In the genomic region with DNA sequence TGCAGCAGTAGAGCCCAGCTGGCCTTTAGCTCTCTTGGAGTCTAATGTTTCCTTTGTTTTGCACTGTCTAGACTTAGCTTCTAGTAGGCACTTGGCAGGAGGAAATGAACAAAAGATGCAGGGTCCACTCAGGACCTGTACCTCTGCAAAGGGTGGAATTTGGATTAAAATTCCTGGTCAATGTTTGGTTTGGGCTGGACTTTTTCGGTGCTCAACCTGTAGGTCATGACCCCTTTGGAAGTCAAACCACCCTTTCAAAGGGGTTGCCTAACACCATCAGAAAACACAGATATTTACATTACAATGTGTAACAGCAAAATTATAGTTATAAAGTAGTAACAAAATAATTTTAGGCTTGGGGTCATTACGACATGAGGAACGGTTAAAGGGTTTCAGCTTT, we compare ENCODE assay signal across 15 mouse cellular contexts. TPM values are rescaled to one million over a fixed set of nuclear protein-coding genes. Genes with fewer than 3 reads are reported as not detected.
DNase-seq lines count a peak whose midpoint lies in the region; ATAC-seq and TF ChIP-seq lines count a peak whose summit lies in the region.
"Had no signal": no experiment of that assay in that cellular context is flagged by ENCODE, and none has a peak within 500 bp of the region (broad histone marks: within the 10 kb centered on the region; RNA-seq: fewer than 3 reads in every experiment).

No protein-coding gene starts in this region.

- WGBS in heart, embryonic 15.5 days = 81% methylated on average over 3 of the region's 3 CpGs
- 66% methylated on average over 3 of the region's 3 CpGs for WGBS in embryonic facial prominence, embryonic 10.5 days
- WGBS in limb, embryonic 14.5 days = 61% methylated on average over 3 of the region's 3 CpGs

- H3K36me3 ChIP-seq in heart, embryonic 15.5 days = no peaks in the 10 kb centered on the region
- H3K36me3 ChIP-seq in embryonic facial prominence, embryonic 10.5 days (replicated peaks) = no peaks in the 10 kb centered on the region
- no peaks in the 10 kb centered on the region for H3K36me3 ChIP-seq in limb, embryonic 14.5 days (ENCODE audit: control insufficient read depth, insufficient read depth, low read length)
- H3K36me3 ChIP-seq: lung, embryonic 15.5 days; stomach, embryonic 15.5 days had no signal

- no peaks in the 10 kb centered on the region for H3K9me3 ChIP-seq in heart, embryonic 15.5 days (replicated peaks)
- no peaks in the 10 kb centered on the region for H3K9me3 ChIP-seq in embryonic facial prominence, embryonic 10.5 days
- no peaks in the 10 kb centered on the region for H3K9me3 ChIP-seq in limb, embryonic 14.5 days (ENCODE audit: control insufficient read depth, low read length)
- H3K9me3 ChIP-seq: lung, embryonic 15.5 days; stomach, embryonic 15.5 days had no signal

- H3K27me3 ChIP-seq in heart, embryonic 15.5 days = no peaks in the 10 kb centered on the region
- no peaks in the 10 kb centered on the region for H3K27me3 ChIP-seq in embryonic facial prominence, embryonic 10.5 days (replicated peaks; ENCODE audit: low read depth, poor library complexity, severe bottlenecking)
- no peaks in the 10 kb centered on the region for H3K27me3 ChIP-seq in limb, embryonic 14.5 days (ENCODE audit: control insufficient read depth, insufficient read depth, low read length)
- H3K27me3 ChIP-seq: lung, embryonic 15.5 days; stomach, embryonic 15.5 days had no signal

- H3K9ac ChIP-seq in heart, embryonic 15.5 days = no peak overlapping the region
- no peak overlapping the region for H3K9ac ChIP-seq in limb, embryonic 14.5 days (ENCODE audit: low read depth, low read length, severe bottlenecking)
- H3K9ac ChIP-seq: lung, embryonic 15.5 days; stomach, embryonic 15.5 days had no signal

- H3K27ac ChIP-seq in heart, embryonic 15.5 days = peak overlapping the region; percentile 86
- H3K27ac ChIP-seq in embryonic facial prominence, embryonic 10.5 days (replicated peaks) = peak overlapping the region; percentile 88
- peak overlapping the region; percentile 76 for H3K27ac ChIP-seq in limb, embryonic 14.5 days (replicated peaks; ENCODE audit: low read depth, low read length)
- H3K27ac ChIP-seq: lung, embryonic 15.5 days had no signal

- H3K4me2 ChIP-seq in heart, embryonic 15.5 days = no peak overlapping the region
- no peak overlapping the region for H3K4me2 ChIP-seq in limb, embryonic 14.5 days (replicated peaks; ENCODE audit: low read depth, low read length, severe bottlenecking)
- H3K4me2 ChIP-seq: lung, embryonic 15.5 days; stomach, embryonic 15.5 days had no signal

- no peak overlapping the region for H3K4me3 ChIP-seq in heart, embryonic 15.5 days
- H3K4me3 ChIP-seq in embryonic facial prominence, embryonic 10.5 days = no peak overlapping the region
- no peak overlapping the region for H3K4me3 ChIP-seq in limb, embryonic 14.5 days (replicated peaks; ENCODE audit: low read length)
- H3K4me3 ChIP-seq: lung, embryonic 15.5 days; stomach, embryonic 15.5 days had no signal

- intact Hi-C loops in heart, postnatal 10 days (cut with DNase I) = no loop called here

- H3K4me1 ChIP-seq in heart, embryonic 15.5 days (replicated peaks) = peaks cover 58% of the 10 kb centered on the region
- H3K4me1 ChIP-seq in embryonic facial prominence, embryonic 10.5 days = peaks cover 70% of the 10 kb centered on the region
- peaks cover 49% of the 10 kb centered on the region for H3K4me1 ChIP-seq in limb, embryonic 14.5 days (ENCODE audit: control insufficient read depth, insufficient read depth, low read length)

- DNase-seq in heart, postnatal 10 days = no peak
- peak; percentile 12 for DNase-seq in 3T3-L1 (ENCODE audit: low read depth, low spot score)
- no peak for DNase-seq in embryonic facial prominence, embryonic 10.5 days (ENCODE audit: low spot score)
- no peak for DNase-seq in limb, embryonic 14.5 days (ENCODE audit: low spot score)
- DNase-seq in thymus, postnatal 0 days (ENCODE audit: low spot score) = no peak
- DNase-seq in thymus, postnatal 25 days = no peak
- DNase-seq: adrenal gland, postnatal 25 days; cerebellum, adult 11 months; layer of hippocampus, postnatal 36 days had no signal

- ATAC-seq in heart, embryonic 15.5 days (replicated peaks; ENCODE audit: insufficient number of reproducible peaks, insufficient read depth, low FRiP score, low read depth) = no peak
- no peak for ATAC-seq in limb, embryonic 14.5 days (ENCODE audit: low FRiP score, low read depth)
- ATAC-seq: forebrain, embryonic 16.5 days had no signal

- no peak for TF ChIP-seq POLR2A in limb, embryonic 14.5 days (IDR thresholded peaks at IDR 0.05; ENCODE audit: borderline replicate concordance, extremely low read depth, insufficient read depth, insufficient read length)

RNA-seq across cellular contexts. Expression of gene Coa7, which starts 21.1 kb away (rescaled TPM):
- polyA plus RNA-seq in heart, embryonic 15.5 days (2015; fragmentation: Nextera tagmentation; extraction: Ambion mirVana) = 41.2 and 48.0 TPM in 2 replicates
- total RNA-seq in heart, postnatal 10 days (2021) = 10 to 100 TPM; 45.8 to 48.5 TPM
- 70.4 and 78.9 TPM in 2 replicates for polyA plus RNA-seq in embryonic facial prominence, embryonic 10.5 days (2016; fragmentation: Nextera tagmentation; extraction: Ambion mirVana)
- polyA plus RNA-seq in limb, embryonic 14.5 days (2012; rRNA removed) = 12.2 and 17.1 TPM in 2 replicates
- polyA plus RNA-seq in limb, embryonic 14.5 days (2014; fragmentation: Nextera tagmentation; extraction: Ambion mirVana) = 39.0 and 44.4 TPM in 2 replicates
- polyA plus RNA-seq in thymus, postnatal 0 days (2015; fragmentation: Nextera tagmentation; extraction: Ambion mirVana) = 49.4 and 50.9 TPM in 2 replicates

RNA-seq across cellular contexts. Expression of gene Shisal2a, which starts 34.1 kb away (rescaled TPM):
- 1.2 and 1.3 TPM in 2 replicates for polyA plus RNA-seq in heart, embryonic 15.5 days (2015; fragmentation: Nextera tagmentation; extraction: Ambion mirVana)
- not detected for total RNA-seq in heart, postnatal 10 days (2021)
- 4.0 and 5.6 TPM in 2 replicates for polyA plus RNA-seq in embryonic facial prominence, embryonic 10.5 days (2016; fragmentation: Nextera tagmentation; extraction: Ambion mirVana)
- polyA plus RNA-seq in limb, embryonic 14.5 days (2012; rRNA removed) = 5.7 and 8.8 TPM in 2 replicates
- 4.2 and 5.4 TPM in 2 replicates for polyA plus RNA-seq in limb, embryonic 14.5 days (2014; fragmentation: Nextera tagmentation; extraction: Ambion mirVana)
- polyA plus RNA-seq in thymus, postnatal 0 days (2015; fragmentation: Nextera tagmentation; extraction: Ambion mirVana) = not detected in 2 replicates
- total RNA-seq: hematopoietic stem cell, adult 5-6 weeks; layer of hippocampus, postnatal 36 days; megakaryocyte-erythroid progenitor cell, adult 5-6 weeks had no signal

RNA-seq across cellular contexts. Expression of gene Zyg11b, which starts 48.2 kb away (rescaled TPM):
- 6.7 and 8.3 TPM in 2 replicates for polyA plus RNA-seq in heart, embryonic 15.5 days (2015; fragmentation: Nextera tagmentation; extraction: Ambion mirVana)
- total RNA-seq in heart, postnatal 10 days (2021) = 10 to 100 TPM; 36.5 to 37.5 TPM
- 14.7 and 15.4 TPM in 2 replicates for polyA plus RNA-seq in embryonic facial prominence, embryonic 10.5 days (2016; fragmentation: Nextera tagmentation; extraction: Ambion mirVana)
- polyA plus RNA-seq in limb, embryonic 14.5 days (2012; rRNA removed) = 14.6 and 14.9 TPM in 2 replicates
- 14.7 and 15.4 TPM in 2 replicates for polyA plus RNA-seq in limb, embryonic 14.5 days (2014; fragmentation: Nextera tagmentation; extraction: Ambion mirVana)
- polyA plus RNA-seq in thymus, postnatal 0 days (2015; fragmentation: Nextera tagmentation; extraction: Ambion mirVana) = 8.0 and 9.5 TPM in 2 replicates

RNA-seq across cellular contexts. Expression of gene Gpx7, which starts 57.7 kb away (rescaled TPM):
- 60.4 and 60.6 TPM in 2 replicates for polyA plus RNA-seq in heart, embryonic 15.5 days (2015; fragmentation: Nextera tagmentation; extraction: Ambion mirVana)
- total RNA-seq in heart, postnatal 10 days (2021) = 10 to 100 TPM; 22.3 to 22.6 TPM
- 39.7 and 40.1 TPM in 2 replicates for polyA plus RNA-seq in embryonic facial prominence, embryonic 10.5 days (2016; fragmentation: Nextera tagmentation; extraction: Ambion mirVana)
- 92.8 and 98.8 TPM in 2 replicates for polyA plus RNA-seq in limb, embryonic 14.5 days (2012; rRNA removed)
- 104 and 117 TPM in 2 replicates for polyA plus RNA-seq in limb, embryonic 14.5 days (2014; fragmentation: Nextera tagmentation; extraction: Ambion mirVana)
- polyA plus RNA-seq in thymus, postnatal 0 days (2015; fragmentation: Nextera tagmentation; extraction: Ambion mirVana) = 7.1 and 7.3 TPM in 2 replicates
